Mouse (Mus musculus) brain, adult 2 months (tissue): Measurements from ENCODE around the gene St14.
"Not testable (repeated sequence)": the region's sequence is repeated elsewhere in the genome, so short reads cannot be mapped to it uniquely, and the experiment has no call there.

Experiments used
- DNase-seq: peaks from one replicate; pipeline ENCODE4 v3.0.0; 2011; ENCODE audit warnings: low read depth, low spot score

St14 gene

DNA sequence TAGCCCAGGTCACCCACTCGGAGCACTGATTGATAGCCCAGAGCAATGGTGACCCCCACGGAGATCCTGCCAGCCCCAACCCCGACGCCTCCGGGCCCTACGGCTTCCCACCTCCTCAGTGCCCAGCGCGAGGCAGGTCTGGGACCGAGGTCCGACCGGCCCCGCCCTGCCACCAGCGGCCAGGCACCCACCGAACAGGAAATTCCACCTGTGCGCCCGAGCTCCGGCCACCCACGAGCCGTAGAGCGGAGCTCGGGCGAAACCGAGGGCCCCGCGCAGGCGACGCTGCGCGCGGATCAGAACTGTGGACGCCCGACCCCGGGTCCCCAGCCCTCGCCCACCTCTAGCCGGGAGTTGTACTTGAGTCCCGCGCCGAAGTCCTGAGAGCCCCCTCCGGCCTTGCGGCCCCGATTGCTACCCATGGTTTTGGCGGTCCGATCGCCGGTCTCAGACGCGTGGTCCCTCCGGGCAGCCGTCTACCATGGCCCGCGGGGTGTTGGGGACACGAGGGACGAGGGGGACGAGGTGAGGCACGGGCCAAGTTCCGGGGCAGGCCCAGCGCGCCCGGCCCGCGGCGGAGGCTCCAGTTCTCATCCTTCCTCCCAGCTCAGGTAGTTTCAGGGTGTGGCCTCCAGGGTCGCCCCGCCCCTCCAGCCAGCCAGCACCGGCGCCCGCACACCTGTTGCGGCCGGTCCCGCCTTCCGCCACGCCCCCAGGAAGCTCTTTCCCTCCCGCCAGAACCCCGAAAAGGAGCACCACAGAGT lies at the start of gene St14:
TSS of gene St14 (minus strand) at position 649 of the 764 bp plus-strand sequence.
- DNase-seq, result no peak

GRCm38 (mm10) chr9:31177692-31178091 lies 46.0 kb upstream of the St14 start:
- peak; percentile 66 for DNase-seq

DNA sequence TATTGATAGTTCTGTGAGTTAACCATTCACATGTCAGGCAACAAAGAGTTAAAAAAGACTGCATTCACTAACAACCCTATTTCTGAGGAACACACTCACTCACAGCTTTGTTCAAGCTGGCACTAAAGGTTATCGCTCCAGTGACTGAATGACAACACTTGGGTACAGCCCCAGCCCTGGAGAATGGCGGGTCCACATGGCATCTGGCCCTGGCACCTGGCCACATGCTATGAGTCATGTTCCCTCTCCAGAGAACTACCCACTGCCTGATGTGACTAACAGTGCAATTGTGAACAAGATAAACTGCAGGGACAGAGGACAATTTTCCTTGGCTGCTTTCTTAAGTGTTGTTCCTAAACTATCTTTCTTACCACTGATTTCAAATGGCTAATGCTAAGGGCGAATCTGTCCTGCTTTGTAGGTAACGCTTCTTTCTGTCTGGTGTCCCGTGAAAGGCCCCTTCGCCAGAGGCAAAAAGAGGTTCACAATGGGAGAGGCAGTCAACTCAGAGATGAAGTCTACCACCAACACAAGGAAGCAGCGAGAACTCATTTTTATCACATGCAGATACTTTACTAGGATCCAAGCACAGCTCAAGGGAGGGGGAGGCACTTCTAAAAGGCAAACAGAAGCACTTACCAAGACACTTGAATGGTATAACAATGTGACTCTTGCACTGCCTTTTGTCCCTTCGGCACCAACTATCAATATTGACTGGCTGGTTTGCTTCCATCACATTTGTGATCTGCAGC lies 44.9 kb upstream of the St14 start:
- peak; percentile 95 for DNase-seq

DNA sequence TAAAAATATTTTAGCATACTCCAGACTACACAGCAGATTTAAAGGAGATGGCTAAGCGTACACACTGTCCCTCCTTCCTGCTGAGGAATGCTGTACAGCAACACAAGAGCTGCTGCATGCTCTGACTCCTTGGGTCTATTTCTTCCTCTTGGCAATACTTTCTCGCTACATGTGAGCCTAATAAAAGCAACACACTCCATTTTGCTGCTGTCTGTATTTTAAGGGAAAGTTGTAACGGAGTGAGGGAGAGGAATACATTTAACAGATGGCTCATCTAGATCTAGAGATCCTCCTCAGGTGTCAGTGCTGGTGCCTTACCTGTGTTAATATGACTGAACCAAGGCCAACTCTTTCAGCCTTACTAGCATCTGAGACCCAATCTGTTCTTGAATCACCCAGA lies 44.3 kb upstream of the St14 start:
- peak; percentile 63 for DNase-seq

DNA sequence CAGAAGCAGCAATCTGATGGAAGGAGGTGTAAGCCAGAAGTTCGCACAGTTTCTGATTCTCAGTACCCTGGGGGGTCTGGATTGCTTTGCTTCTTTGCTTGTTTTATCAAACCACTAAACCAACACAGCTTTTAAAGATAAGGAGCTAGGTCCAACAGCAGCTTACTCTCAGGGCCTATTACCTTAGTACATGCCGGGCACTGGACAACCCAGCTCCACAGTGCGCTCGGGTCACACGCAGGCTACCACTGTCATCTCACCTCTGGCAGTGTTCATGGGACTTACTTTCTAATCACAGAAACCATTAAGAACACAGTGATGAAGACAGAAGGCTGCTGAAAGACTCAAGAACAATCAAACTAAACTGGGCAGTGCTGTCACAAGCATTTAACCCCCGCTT lies 43.7 kb upstream of the St14 start:
- no peak for DNase-seq

GRCm38 (mm10) chr9:31168356-31169093 lies 36.9 kb upstream of the St14 start:
- DNase-seq, result no peak

GRCm38 (mm10) chr9:31167305-31167704 lies 35.7 kb upstream of the St14 start:
- DNase-seq, result peak; percentile 63

GRCm38 (mm10) chr9:31165505-31165904 lies 33.9 kb upstream of the St14 start:
- DNase-seq, result not testable (repeated sequence)

DNA sequence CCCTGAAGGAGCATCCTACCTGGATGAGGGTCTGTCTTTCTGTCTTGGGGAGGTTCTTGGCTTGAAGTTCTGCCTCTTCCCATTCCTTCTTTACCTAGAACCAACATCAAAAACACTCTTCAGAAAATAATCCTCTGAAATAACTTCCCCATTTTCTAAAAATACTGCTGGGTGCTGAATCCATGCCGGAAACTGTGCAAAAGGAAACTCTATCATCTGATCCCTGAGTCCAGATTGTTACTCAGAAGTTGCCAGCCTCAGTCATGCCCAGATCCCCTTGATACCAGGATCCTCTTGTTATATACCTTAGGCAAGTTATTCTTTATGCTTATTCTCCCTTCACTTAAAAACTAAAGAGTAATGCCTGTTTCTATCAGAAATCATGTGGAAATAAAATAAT lies 31.7 kb upstream of the St14 start:
- DNase-seq, result no peak

DNA sequence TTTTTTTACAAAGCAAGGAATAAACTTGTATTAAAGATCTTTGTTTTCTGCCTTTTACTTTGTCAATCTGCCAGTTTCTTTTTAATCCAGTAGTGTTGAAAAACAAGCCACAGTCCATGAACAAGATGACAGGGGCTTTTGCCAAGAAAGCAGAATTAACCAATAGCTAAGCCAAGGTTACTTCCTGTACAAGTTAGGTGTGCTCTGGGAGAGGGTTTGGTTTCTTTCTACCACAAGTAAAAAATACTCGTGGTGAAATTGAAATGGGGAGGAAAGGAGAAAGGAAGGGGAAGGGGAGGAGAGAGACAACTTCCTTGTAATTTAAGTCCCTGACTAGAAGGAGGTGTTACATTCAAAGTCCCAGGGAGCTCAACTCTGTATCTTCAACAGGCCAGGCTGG lies 31.3 kb upstream of the St14 start:
- DNase-seq, result no peak

DNA sequence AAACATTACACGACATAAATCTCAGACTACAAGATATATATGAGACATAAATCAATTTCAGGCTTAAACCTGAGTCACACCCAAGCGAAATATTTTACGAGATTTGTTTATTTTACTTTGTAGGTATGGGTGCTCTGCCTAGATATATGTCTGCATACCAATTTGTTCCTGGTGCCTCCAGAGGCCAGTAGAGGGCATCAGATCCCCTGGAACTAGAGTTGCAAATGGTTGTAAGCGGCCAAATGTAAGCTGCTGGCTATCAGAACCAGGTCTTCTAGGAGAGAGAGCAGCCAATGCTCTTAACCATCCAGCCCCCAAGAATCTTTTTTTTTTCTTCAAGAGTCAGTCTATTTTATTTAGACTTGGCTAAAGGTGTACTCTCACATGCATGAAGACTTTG lies 28.3 kb upstream of the St14 start:
- DNase-seq, result peak; percentile 48

GRCm38 (mm10) chr9:31156594-31156993 lies 24.9 kb upstream of the St14 start:
- no peak for DNase-seq

GRCm38 (mm10) chr9:31151050-31151449 lies 19.4 kb upstream of the St14 start:
- DNase-seq, result peak; percentile 70

GRCm38 (mm10) chr9:31148135-31148534 lies 16.5 kb upstream of the St14 start:
- no peak for DNase-seq

GRCm38 (mm10) chr9:31145272-31145925 lies 13.7 kb upstream of the St14 start:
- peak; percentile 28 for DNase-seq

- no peak for DNase-seq
These were observed 11.3 kb upstream of the St14 start for GRCm38 (mm10) chr9:31142924-31143323.

GRCm38 (mm10) chr9:31133131-31133530 lies 1.5 kb upstream of the St14 start:
- DNase-seq, result no peak

- DNase-seq, result no peak
These were observed 1.1 kb downstream of the St14 start for GRCm38 (mm10) chr9:31130357-31131204.

DNA sequence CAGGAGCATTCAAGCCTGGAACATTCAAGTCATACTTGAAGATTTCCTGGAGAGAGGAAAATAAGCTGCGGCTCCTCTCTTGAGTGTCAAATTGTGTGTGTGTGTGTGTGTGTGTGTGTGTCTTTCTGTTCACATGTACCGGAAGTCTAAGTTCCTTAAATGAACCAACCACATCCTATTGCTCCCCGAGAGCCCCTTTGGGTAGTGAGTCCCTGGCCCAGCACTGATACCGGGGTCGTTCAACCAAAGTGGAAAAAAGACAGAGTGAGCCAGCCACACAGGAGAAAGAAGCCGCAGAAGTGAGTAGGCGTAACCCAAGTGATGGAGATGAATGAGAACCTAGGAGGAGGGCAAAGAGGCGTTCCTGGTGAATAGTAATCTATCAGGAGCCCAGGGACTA lies 1.7 kb downstream of the St14 start:
- no peak for DNase-seq

DNA sequence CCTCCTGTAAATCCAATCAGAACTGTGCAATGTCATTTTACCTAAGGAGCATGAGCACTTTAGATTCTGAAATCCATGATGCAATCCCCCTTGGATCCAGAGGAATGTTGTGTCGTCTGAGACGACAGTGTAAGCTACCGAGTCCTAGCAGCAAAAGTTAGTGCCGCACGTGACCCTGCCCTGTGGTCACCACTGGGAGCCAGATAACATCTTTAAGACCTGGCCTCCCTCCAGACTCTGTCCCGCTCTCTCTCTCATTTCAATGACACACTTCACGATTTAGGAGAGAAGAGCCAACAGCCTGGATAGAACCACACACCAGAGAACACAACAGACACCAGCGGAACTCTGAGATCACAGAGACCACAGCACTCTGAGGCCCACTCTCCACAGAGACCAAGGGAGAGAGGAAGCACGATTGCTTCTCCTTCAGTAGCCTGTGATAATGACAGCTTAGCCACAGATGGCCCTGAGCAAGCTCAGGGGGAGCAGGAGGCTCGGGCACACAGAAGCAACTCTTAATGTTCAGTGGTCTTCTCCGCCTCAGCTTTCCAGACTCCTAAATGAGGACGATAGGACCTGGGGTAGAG lies 3.7 kb downstream of the St14 start:
- no peak for DNase-seq

DNA sequence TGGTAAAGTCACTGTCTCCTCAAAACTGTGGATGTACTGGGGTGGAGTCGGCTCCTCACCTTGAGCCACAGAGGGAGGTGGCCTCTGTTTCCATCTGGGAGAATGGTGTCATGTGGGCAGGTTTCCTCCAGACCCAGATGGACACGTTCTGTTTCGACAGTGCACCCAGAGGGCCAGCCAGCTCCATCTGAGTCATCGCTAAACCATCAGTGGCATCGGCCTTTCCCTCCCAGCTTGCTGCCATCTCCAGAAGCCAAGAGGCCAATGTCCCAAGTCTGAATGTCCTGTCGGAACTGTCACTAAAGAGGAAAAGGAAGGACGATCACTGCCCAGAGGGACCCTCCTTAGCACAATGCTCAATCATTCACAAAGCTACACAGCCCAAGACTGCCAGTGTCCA lies 5.6 kb downstream of the St14 start:
- peak; percentile 28 for DNase-seq
